Mouse (Mus musculus) myocyte (in vitro differentiated cells): ENCODE results near the gene Nfia.

Experiments
- CEBPB ChIP-seq: IDR thresholded peaks from 2 replicates; pipeline ENCODE4 v1.6.1; 2011; ENCODE audit warnings: mild to moderate bottlenecking, moderate library complexity; ENCODE audit not compliant: poor library complexity, insufficient read depth, severe bottlenecking
- E2F4 ChIP-seq: IDR thresholded peaks from one replicate; pipeline ENCODE4 v1.6.1; 2011; ENCODE audit warnings: mild to moderate bottlenecking, control low read depth, moderate library complexity; ENCODE audit not compliant: insufficient read depth
- MAX ChIP-seq: IDR thresholded peaks from one replicate; pipeline ENCODE4 v1.6.1; 2011; ENCODE audit warnings: low read depth, mild to moderate bottlenecking, control low read depth
- MYOD1 ChIP-seq, 3 experiments: IDR thresholded peaks; one replicate each; pipeline ENCODE4 v1.6.1; 2011; ENCODE audit warnings: control low read depth in 2 of 3, low read depth in 2 of 3, mild to moderate bottlenecking in 2 of 3, moderate library complexity in 1 of 3; ENCODE audit not compliant: insufficient read length in 2 of 3, control insufficient read depth in 1 of 3
- POLR2A ChIP-seq: IDR thresholded peaks from one replicate; pipeline ENCODE4 v1.6.1; 2011; ENCODE audit warnings: low read depth, mild to moderate bottlenecking, control low read depth, moderate library complexity; ENCODE audit not compliant: insufficient read length
- POLR2AphosphoS2 ChIP-seq: IDR thresholded peaks from one replicate; pipeline ENCODE4 v1.6.1; 2011; ENCODE audit warnings: low read depth, control low read depth; ENCODE audit not compliant: insufficient read length
- SRF ChIP-seq: IDR thresholded peaks from one replicate; pipeline ENCODE4 v1.6.1; 2011; ENCODE audit warnings: low read depth; ENCODE audit not compliant: control insufficient read depth, insufficient read length
- TCF12 ChIP-seq: IDR thresholded peaks from one replicate; pipeline ENCODE4 v1.6.1; 2011; ENCODE audit warnings: mild to moderate bottlenecking, control low read depth; ENCODE audit not compliant: poor library complexity, insufficient read depth, severe bottlenecking
- USF1 ChIP-seq: IDR thresholded peaks from one replicate; pipeline ENCODE4 v1.6.1; 2011; ENCODE audit warnings: low read depth, mild to moderate bottlenecking, control low read depth, moderate library complexity

DNA sequence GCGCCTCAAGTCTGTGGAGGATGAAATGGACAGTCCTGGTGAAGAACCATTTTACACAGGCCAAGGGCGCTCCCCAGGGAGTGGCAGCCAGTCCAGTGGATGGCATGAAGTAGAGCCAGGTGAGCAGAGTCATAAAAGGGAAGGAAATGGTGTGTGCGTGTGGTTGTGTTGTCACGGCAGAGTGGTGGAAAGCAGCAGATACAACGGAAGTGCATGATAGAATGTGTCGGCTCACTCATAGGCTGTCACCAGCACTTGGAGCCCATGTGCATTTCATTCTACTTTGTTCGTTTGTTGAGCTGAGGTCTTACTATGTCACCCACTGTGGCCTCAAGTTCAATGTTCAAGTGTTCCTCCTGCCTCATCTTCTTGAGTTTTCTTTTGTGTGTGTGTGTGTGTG, 248.3 kb downstream of the Nfia start:
- TF ChIP-seq MYOD1 (IDR thresholded peaks at IDR 0.05; ENCODE audit: control insufficient read depth in 1 of 3, insufficient read length in 2 of 3, low read depth in 2 of 3) (no peak), POLR2AphosphoS2 (no peak), TCF12 (no peak), POLR2A (no peak), CEBPB (no peak), E2F4 (no peak), USF1 (no peak), MAX (no peak), SRF (no peak)
